Mouse (Mus musculus) 3T3-L1 (cell line): ENCODE results near the gene Gpr180.
A peak's percentile ranks its signal among the peaks of the same experiment; 100 is the strongest.
"Not testable (repeated sequence)": the region's sequence is repeated elsewhere in the genome, so short reads cannot be mapped to it uniquely, and the experiment has no call there.

Source experiments
- DNase-seq: peaks from one replicate; pipeline ENCODE4 v3.0.0-alpha.2; 2015; ENCODE audit warnings: low read depth, low spot score

Gene Gpr180

GRCm38 (mm10) chr14:118151651-118152293 is 14.8 kb downstream of the Gpr180 start:
- DNase-seq: peak; percentile 70

GRCm38 (mm10) chr14:118152294-118152651 is 15.3 kb downstream of the Gpr180 start:
- DNase-seq: no peak

- DNase-seq: not testable (repeated sequence)
Observed at GRCm38 (mm10) chr14:118156056-118156455, 19.1 kb downstream of the Gpr180 start.

- DNase-seq: no peak
Observed at GRCm38 (mm10) chr14:118156740-118157139, 19.8 kb downstream of the Gpr180 start.

GRCm38 (mm10) chr14:118157146-118157545 is 20.2 kb downstream of the Gpr180 start:
- peak; percentile 46 for DNase-seq

- DNase-seq: no peak
Observed at GRCm38 (mm10) chr14:118161751-118162150, 24.8 kb downstream of the Gpr180 start.

- DNase-seq: no peak
Observed at GRCm38 (mm10) chr14:118162640-118163039, 25.7 kb downstream of the Gpr180 start.

- DNase-seq: peak; percentile 6
Observed at GRCm38 (mm10) chr14:118168776-118169175, 31.8 kb downstream of the Gpr180 start.

GRCm38 (mm10) chr14:118173590-118174203 is 36.7 kb downstream of the Gpr180 start:
- DNase-seq: peak; percentile 23

GRCm38 (mm10) chr14:118175071-118175693 is 38.2 kb downstream of the Gpr180 start:
- DNase-seq: no peak

GRCm38 (mm10) chr14:118175694-118176085 is 38.7 kb downstream of the Gpr180 start:
- no peak for DNase-seq

- peak; percentile 58 for DNase-seq
Observed at GRCm38 (mm10) chr14:118179251-118179650, 42.3 kb downstream of the Gpr180 start.

- peak; percentile 15 for DNase-seq
Observed at GRCm38 (mm10) chr14:118179701-118180100, 42.7 kb downstream of the Gpr180 start.

- DNase-seq: peak; percentile 51
Observed at GRCm38 (mm10) chr14:118180117-118180557, 43.2 kb downstream of the Gpr180 start.

GRCm38 (mm10) chr14:118180711-118181177 is 43.8 kb downstream of the Gpr180 start:
- DNase-seq: no peak

- no peak for DNase-seq
Observed at GRCm38 (mm10) chr14:118191442-118191841, 54.5 kb downstream of the Gpr180 start.

- no peak for DNase-seq
Observed at GRCm38 (mm10) chr14:118193001-118193628, 56.2 kb downstream of the Gpr180 start.

- no peak for DNase-seq
Observed at GRCm38 (mm10) chr14:118193663-118194062, 56.7 kb downstream of the Gpr180 start.

- DNase-seq: no peak
Observed at GRCm38 (mm10) chr14:118194219-118194914, 57.4 kb downstream of the Gpr180 start.

- DNase-seq: no peak
Observed at GRCm38 (mm10) chr14:118197063-118197462, 60.1 kb downstream of the Gpr180 start.

- no peak for DNase-seq
Observed at GRCm38 (mm10) chr14:118200731-118201130, 63.8 kb downstream of the Gpr180 start.

GRCm38 (mm10) chr14:118202006-118202405 is 65.0 kb downstream of the Gpr180 start:
- no peak for DNase-seq
